Mouse (Mus musculus): ENCODE results near the gene Cops2.

Cops2 gene

DNA sequence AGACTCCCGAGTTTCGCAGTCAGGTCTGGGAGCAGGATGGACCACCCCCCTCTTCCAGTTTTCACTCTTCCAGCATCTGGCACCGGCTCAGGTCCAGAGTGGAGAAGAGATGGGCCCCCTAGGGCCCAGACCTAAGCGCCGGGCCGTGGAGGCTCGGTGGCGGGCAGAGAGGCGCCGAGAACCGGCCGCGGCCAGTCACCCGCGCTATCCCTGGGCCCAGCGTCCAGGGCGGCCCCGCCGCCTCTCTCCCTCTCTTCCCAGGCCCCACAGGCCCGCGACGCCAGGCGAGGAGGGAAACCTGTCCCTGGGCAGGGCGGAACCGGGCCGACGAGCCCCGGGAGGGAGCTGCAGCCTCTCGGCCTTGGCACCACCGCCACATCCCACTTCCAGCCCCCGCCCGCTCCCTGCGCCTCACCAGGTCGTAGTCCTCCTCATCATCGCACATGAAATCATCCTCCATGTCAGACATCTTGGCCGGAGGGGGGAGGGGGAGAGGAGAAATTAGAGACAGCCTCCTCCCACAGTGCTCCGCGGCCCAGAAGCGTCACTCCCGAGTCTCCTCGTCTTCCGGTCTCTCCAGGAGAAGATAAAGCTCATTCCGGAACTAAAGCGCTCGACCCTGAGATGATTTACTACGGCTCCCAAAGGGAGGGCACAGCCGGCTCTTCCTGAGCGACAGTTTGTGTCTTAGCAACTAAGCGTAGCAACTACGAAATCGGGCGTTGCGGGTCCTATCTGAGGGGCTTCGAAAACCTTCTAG is at the start of gene Cops2, which contains the start of gene Galk2:
Cops2 (minus strand) TSS at position 619 of the 760 bp plus-strand sequence.
Galk2 (plus strand) TSS at position 589 of the 760 bp plus-strand sequence.
- DNase-seq: peak; percentile 94

DNA sequence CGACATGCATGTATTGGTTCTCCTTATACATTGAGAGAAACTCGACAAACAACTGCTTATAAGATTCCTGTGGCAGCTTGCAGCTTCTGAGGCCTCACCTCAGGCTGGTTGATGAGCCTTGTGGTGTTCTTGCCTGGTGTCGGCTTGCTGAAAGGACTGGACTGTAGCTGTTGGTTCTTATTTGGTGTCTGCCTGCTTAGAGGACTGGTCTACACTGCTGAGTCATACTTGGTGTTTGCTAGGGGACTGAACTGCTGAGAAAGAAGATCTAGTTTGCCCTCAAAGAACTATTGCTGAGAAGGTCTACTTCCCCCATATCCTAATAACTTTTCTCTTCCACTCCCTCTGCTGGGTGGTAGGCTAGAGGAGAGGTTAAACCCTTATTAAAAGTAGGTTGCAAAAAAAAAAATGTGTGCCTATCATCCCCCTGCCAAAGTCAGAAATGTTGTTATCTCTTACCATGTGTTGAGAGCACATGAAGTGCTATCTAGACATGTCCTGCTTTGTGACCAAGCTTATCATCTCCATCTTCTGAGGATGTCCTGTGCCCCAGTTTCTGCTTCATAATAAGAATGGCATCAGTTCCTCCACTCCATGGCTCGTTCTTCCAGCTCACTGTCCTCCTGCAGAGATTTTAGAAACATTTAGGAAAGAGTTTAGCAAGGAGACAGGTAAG is 48.8 kb upstream of the Cops2 start:
- no peak for DNase-seq

DNA sequence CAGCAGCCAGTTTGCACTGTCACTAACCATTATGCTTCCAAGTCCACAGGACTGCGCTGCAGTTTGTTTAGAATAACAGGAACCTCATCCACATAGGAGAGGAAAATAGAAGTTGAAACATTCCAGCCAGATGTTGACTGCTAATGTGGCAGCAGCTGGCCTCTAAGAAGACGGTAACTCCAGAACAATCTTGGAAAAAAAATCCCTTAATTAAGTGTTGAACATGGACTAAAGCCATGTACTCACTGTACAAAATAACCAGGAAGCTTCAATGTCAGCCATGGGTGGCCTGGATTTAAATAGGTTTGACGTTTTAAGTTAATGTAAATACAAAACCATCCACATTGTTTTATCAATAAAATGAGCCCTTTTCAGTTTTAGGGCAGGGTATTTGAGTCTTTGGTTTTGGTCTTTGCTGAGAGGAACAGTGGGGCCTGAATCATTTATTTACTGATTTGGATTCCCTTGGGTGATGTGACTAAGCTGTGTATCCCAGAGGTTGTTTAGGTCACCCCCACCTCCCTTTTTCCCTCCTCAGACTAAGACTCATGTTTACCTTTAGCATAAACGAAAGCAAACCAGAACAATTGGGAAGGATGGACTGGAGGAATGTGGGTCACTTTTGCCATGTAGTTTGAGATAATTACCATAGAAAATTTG is 47.6 kb upstream of the Cops2 start:
- no peak for DNase-seq

- DNase-seq: no peak
Measured at GRCm38 (mm10) chr2:125901426-125901825, 42.5 kb upstream of the Cops2 start.

DNA sequence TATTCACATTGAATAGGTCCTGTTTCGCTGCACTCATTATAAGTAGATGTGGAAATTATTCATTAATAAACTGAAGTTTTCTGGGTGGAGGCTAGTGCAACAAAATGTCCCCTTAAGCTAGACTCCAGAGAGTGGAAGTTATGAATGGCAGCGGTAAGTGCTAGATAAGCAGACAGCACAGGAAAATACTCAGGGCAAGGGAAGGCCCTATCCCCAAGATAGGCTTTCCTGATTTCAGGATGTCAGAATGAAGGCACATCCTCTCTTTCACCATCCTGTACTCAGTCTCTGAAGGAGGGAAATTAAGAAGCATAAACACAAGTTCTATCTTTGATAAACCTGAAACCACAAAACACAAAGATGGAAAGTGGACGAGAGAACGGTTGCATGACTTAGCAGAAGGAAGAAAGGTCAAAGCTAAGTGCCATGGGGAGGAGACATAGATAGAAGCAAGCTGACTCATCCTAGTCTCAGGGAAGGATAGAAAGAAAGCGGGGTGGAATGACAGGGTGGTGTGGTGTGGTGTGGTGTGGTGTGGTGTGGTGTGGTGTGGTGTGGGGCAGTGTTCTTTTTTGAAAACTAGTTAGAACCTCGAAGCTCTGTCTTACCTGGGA is 42.0 kb upstream of the Cops2 start:
- DNase-seq: no peak

- no peak for DNase-seq
Measured at GRCm38 (mm10) chr2:125896355-125896754, 37.4 kb upstream of the Cops2 start.

DNA sequence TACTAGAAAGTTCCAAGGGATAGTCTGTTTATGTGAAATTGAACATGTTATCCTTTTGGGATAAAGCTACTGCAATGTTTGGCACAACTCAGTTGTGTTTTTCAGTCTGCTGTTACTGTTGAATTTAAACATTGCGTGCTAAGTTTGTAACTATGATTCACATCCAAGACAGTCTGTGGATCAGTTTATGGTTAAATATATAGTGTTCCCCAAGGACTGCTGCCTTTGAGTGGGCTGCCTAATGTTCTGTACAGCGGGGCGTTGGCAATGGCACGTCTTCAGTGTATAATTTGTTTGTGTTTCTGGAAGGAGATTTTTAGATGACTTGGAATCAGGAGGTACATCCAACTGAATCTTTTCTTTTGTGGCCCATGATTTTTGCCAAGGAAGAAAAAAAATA is 36.2 kb upstream of the Cops2 start:
- DNase-seq: no peak

- DNase-seq: peak; percentile 9
Measured at GRCm38 (mm10) chr2:125893096-125893495, 34.2 kb upstream of the Cops2 start.

GRCm38 (mm10) chr2:125885891-125886576 is 27.1 kb upstream of the Cops2 start:
- no peak for DNase-seq

GRCm38 (mm10) chr2:125870159-125870558 is 11.2 kb upstream of the Cops2 start:
- no peak for DNase-seq

DNA sequence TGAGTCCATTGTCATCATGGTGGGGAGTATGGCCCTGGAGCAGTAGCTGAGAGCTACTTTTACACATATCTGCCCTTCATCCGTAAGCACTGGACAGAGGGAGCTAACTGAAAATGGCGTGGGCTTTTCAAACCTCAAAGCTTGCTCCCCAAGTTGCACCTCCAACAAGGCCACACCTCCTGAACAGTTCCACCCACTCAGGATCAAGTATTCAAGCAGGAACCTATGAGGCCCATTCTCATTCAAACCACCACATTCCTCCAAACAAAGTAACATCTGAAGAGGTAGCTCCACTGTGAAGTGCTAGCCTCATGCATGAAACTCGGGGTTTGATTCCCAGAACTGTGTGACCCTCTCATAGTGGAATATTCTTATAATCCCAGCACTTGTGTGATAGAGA is 9.4 kb upstream of the Cops2 start:
- no peak for DNase-seq

GRCm38 (mm10) chr2:125866058-125866740 is 7.3 kb upstream of the Cops2 start:
- DNase-seq: peak; percentile 71

- no peak for DNase-seq
Measured at GRCm38 (mm10) chr2:125865585-125865984, 6.6 kb upstream of the Cops2 start.

GRCm38 (mm10) chr2:125864551-125864950 is 5.6 kb upstream of the Cops2 start:
- DNase-seq: no peak

DNA sequence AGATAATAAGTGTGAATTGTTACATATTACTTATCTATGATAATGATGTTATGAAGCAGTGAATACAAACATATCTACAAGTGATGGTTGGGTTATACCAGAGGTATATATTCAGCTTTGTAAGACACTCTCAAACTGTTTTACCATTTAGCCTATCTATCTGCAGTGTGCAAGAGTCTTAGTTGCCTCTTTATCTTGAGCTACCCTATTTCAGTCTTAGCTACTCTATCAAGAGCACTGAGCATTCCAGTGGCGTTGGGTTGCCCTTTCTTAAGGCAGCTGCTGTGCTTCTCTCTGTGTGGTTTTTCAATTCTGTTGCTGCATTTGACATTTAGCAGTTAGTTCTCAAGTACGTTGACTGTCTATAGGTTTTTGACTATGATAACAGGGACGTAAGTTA is 4.9 kb upstream of the Cops2 start:
- DNase-seq: no peak

- no peak for DNase-seq
Measured at GRCm38 (mm10) chr2:125857707-125858106, 1.2 kb downstream of the Cops2 start.

- no peak for DNase-seq
Measured at GRCm38 (mm10) chr2:125851237-125851636, 7.7 kb downstream of the Cops2 start.

DNA sequence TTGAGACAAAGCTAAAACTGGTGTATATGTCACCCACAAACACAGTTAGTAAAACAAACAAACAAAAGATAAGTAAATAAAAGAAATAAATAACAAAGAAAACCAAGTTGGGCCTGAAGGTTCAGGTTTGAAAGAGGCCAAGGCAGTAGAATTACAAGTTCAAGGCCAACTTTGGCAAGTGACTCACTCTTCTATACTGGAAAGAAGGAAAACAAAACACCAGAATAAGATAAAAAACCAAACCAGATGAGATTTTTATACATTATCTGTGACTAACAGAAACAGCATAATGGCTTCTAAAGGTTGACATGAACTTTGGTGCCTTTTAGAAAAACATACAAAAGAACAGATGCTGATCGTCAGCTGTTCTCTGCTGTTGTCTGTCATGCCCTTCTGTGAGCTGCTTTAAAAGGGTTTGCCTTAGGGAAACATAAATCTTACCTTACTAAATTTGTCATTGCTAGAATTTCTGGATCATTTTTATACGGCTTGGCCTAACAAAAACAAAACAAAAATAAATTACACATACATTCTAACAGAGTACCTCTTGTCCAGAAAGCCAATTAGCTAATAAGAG is 20.1 kb downstream of the Cops2 start:
- no peak for DNase-seq

GRCm38 (mm10) chr2:125838091-125838490 is 20.8 kb downstream of the Cops2 start:
- DNase-seq: no peak

GRCm38 (mm10) chr2:125829924-125830323 is 29.0 kb downstream of the Cops2 start:
- DNase-seq: no peak

DNA sequence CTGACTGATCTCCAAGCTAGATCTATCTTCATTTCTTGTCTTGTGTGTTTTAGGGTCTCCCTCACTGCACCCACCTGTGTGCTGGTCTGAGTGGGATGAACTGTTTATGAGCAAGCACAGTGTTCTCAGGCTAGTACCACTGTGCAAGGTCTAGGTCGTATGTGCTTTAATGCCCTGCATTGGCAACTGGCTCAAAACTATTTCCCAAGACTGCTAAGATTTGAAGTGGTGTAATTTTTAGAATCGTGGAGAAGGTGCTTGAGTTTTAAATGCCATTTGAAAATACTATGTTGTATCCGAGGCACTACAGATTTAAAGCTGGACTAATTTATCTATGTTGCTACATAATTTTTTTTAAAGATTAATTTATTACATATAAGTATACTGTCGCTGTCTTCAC is 31.0 kb downstream of the Cops2 start:
- no peak for DNase-seq

GRCm38 (mm10) chr2:125826201-125826600 is 32.7 kb downstream of the Cops2 start:
- no peak for DNase-seq
